Mouse (Mus musculus) stomach, postnatal 0 days (tissue): ENCODE results near the gene Tdrd7. TPM values are rescaled to one million over a fixed set of nuclear protein-coding genes. Genes with fewer than 3 reads are reported as not detected.
A peak's percentile ranks its signal among the peaks of the same experiment; 100 is the strongest.

Source experiments
- ATAC-seq: fragments of 200-750 bp; cut with Nextera tagmentation; 2 replicates; pipeline ENCODE4 v1.8.0; 2017; ENCODE audit not compliant: low FRiP score, low TSS enrichment
- DNase-seq: peaks from one replicate; pipeline ENCODE4 v3.0.0-alpha.2; 2016; ENCODE audit warnings: low spot score
- H3K27ac ChIP-seq: fragments of 300-500 bp; sonication (generic); replicated peaks from 2 replicates; pipeline ENCODE4 v1.5.1; 2014; ENCODE audit warnings: mild to moderate bottlenecking, control low read depth
- H3K27me3 ChIP-seq: fragments of 300-500 bp; sonication (generic); 2 replicates; pipeline ENCODE4 v1.6.1; 2014; ENCODE audit warnings: low read length; ENCODE audit not compliant: control insufficient read depth, insufficient read depth
- H3K36me3 ChIP-seq: fragments of 300-500 bp; sonication (generic); 2 replicates; pipeline ENCODE4 v1.6.1; 2014; ENCODE audit warnings: low read length, mixed read lengths; ENCODE audit not compliant: control insufficient read depth, insufficient read depth
- H3K4me1 ChIP-seq: fragments of 300-500 bp; sonication (generic); replicated peaks from 2 replicates; pipeline ENCODE4 v1.6.1; 2014; ENCODE audit warnings: antibody characterized with exemption; ENCODE audit not compliant: control insufficient read depth, insufficient read depth
- H3K4me2 ChIP-seq: fragments of 300-500 bp; sonication (generic); replicated peaks from 2 replicates; pipeline ENCODE4 v1.6.1; 2014; ENCODE audit warnings: low read depth, mild to moderate bottlenecking, control low read depth, moderate library complexity
- H3K4me3 ChIP-seq: fragments of 300-500 bp; sonication (generic); 2 replicates; pipeline ENCODE4 v1.5.1; 2014; ENCODE audit warnings: low read depth, low read length, control low read depth
- H3K9ac ChIP-seq: fragments of 300-500 bp; sonication (generic); 2 replicates; pipeline ENCODE4 v1.6.1; 2014; ENCODE audit warnings: mild to moderate bottlenecking, low read length, control low read depth, mixed read lengths
- H3K9me3 ChIP-seq: fragments of 300-500 bp; sonication (generic); 2 replicates; pipeline ENCODE4 v1.6.1; 2016; ENCODE audit warnings: low read length; ENCODE audit not compliant: control insufficient read depth
- CTCF ChIP-seq: IDR thresholded peaks from 2 replicates; pipeline ENCODE4 v1.5.1; 2016; ENCODE audit warnings: antibody characterized with exemption, low read depth, mild to moderate bottlenecking, moderate library complexity
- EP300 ChIP-seq: optimal IDR thresholded peaks from 2 replicates; pipeline ENCODE3; 2016; ENCODE audit warnings: antibody characterized with exemption
- WGBS: fragments of 180-500 bp; shearing (Covaris S2); extraction: QIAGEN DNeasy Blood & Tissue Kit; methylation state at CpG from one replicate; pipeline ENCODE4 v1.1.7; 2014; 5-methylcytosine and 5-hydroxymethylcytosine counted together
- polyA plus RNA-seq: library from polyadenylated mRNA; unstranded; fragments of >200 nt; fragmentation: Nextera tagmentation; extraction: Ambion mirVana; gene quantifications from 2 replicates; pipeline ENCODE4 v1.2.1, GENCODE M21; 2015

Gene Tdrd7
- polyA plus RNA-seq, 1 experiment from 2014 or later = 25.1 TPM

GRCm38 (mm10) chr4:46033197-46033596 is 68.1 kb downstream of the Tdrd7 start:
- DNase-seq = no peak
- Histone ChIP-seq H3K4me1 (no peaks in the 10 kb centered on the region), H3K36me3 (no peaks in the 10 kb centered on the region), H3K4me3 (no peak overlapping the region), H3K9me3 (no peaks in the 10 kb centered on the region), H3K27ac (no peak overlapping the region), H3K27me3 (no peaks in the 10 kb centered on the region), H3K4me2 (no peak overlapping the region), H3K9ac (no peak overlapping the region)
- 59% methylated on average over 2 of the region's 2 CpGs for WGBS
- no peak for TF ChIP-seq CTCF
- no peak for TF ChIP-seq EP300
- no peak for ATAC-seq

GRCm38 (mm10) chr4:46038591-46038891 is 73.4 kb downstream of the Tdrd7 start:
- Histone ChIP-seq H3K27ac (no peak overlapping the region), H3K9ac (peak overlapping the region; percentile 59), H3K27me3 (no peaks in the 10 kb centered on the region), H3K4me1 (no peaks in the 10 kb centered on the region), H3K9me3 (no peaks in the 10 kb centered on the region), H3K36me3 (no peaks in the 10 kb centered on the region), H3K4me2 (peak overlapping the region; percentile 97), H3K4me3 (peak overlapping the region; percentile 58)
- no peak for ATAC-seq
- WGBS = 6% methylated on average over 12 of the region's 12 CpGs
- no peak for DNase-seq
- TF ChIP-seq EP300 = no peak
- TF ChIP-seq CTCF = no peak

GRCm38 (mm10) chr4:46038892-46039751 is 74.0 kb downstream of the Tdrd7 start, which contains the start of gene Tmod1:
Gene Tmod1, plus strand, starts transcription at chr4:46038935.
- peak within 1 kb of the TSS; percentile 97 for H3K4me2 ChIP-seq
- no peak within 1 kb of the TSS for H3K27ac ChIP-seq
- WGBS = under 1% methylated on average over 68 of the region's 72 CpGs
- ATAC-seq (peak; percentile 67), DNase-seq (peak; percentile 72)
- H3K36me3 ChIP-seq = no peaks in the 10 kb centered on the region
- TF ChIP-seq EP300 = no peak
- TF ChIP-seq CTCF = no peak; the same call in 1 of the 2 replicates
- H3K4me1 ChIP-seq = no peaks in the 10 kb centered on the region
- H3K27me3 ChIP-seq = no peaks in the 10 kb centered on the region
- H3K4me3 ChIP-seq = peak within 1 kb of the TSS; percentile 58
- peak within 1 kb of the TSS; percentile 59 for H3K9ac ChIP-seq
- H3K9me3 ChIP-seq = no peaks in the 10 kb centered on the region

GRCm38 (mm10) chr4:46039899-46040298 is 74.8 kb downstream of the Tdrd7 start:
- Histone ChIP-seq H3K4me3 (peak overlapping the region; percentile 58), H3K9ac (no peak overlapping the region), H3K27me3 (no peaks in the 10 kb centered on the region), H3K36me3 (no peaks in the 10 kb centered on the region), H3K4me2 (peak overlapping the region; percentile 97), H3K27ac (no peak overlapping the region), H3K9me3 (no peaks in the 10 kb centered on the region), H3K4me1 (no peaks in the 10 kb centered on the region)
- no peak for DNase-seq
- no peak for ATAC-seq
- WGBS = 19% methylated on average over 6 of the region's 6 CpGs
- TF ChIP-seq CTCF = no peak
- no peak for TF ChIP-seq EP300

- 17% methylated on average over 9 of the region's 9 CpGs for WGBS
- Histone ChIP-seq H3K27me3 (no peaks in the 10 kb centered on the region), H3K9ac (no peak overlapping the region), H3K4me2 (no peak overlapping the region), H3K4me1 (no peaks in the 10 kb centered on the region), H3K36me3 (no peaks in the 10 kb centered on the region), H3K27ac (no peak overlapping the region), H3K9me3 (no peaks in the 10 kb centered on the region), H3K4me3 (no peak overlapping the region)
- ATAC-seq (peak; percentile 41), DNase-seq (no peak)
- TF ChIP-seq CTCF (peak; percentile 74), EP300 (no peak)
Observed at GRCm38 (mm10) chr4:46040594-46041192, 75.6 kb downstream of the Tdrd7 start.
